Mouse (Mus musculus): Measurements from ENCODE around the gene Dusp7.

- TF ChIP-seq CTCF (IDR thresholded peaks at IDR 0.05 in 2 of 3, conservative IDR thresholded peaks at IDR 0.05 in 1 of 3; ENCODE audit: control insufficient read depth in 1 of 3, insufficient read depth in 1 of 3, low read depth in 2 of 3, low read length in 3 of 3, poor library complexity in 1 of 3, severe bottlenecking in 1 of 3): no peak
- no peak for TF ChIP-seq TCF12 (IDR thresholded peaks at IDR 0.05; ENCODE audit: low read depth, low read length)
- no peak for TF ChIP-seq MYC (IDR thresholded peaks at IDR 0.05; ENCODE audit: low read depth, low read length)
- no peak for TF ChIP-seq EP300 (IDR thresholded peaks at IDR 0.05; ENCODE audit: low read depth in 1 of 2, low read length in 2 of 2)
- TF ChIP-seq POLR2A (IDR thresholded peaks at IDR 0.05; ENCODE audit: control insufficient read depth in 1 of 2, insufficient read depth in 1 of 2, low read depth in 1 of 2, low read length in 2 of 2, poor library complexity in 1 of 2): no peak
- TF ChIP-seq KAT2A (conservative IDR thresholded peaks at IDR 0.05; ENCODE audit: low read depth, low read length): no peak
- TF ChIP-seq ZNF384 (IDR thresholded peaks at IDR 0.05; ENCODE audit: low read depth, low read length): no peak
- TF ChIP-seq ZC3H11A (IDR thresholded peaks at IDR 0.05; ENCODE audit: low read depth, low read length): no peak
- no peak for TF ChIP-seq MAZ (IDR thresholded peaks at IDR 0.05; ENCODE audit: low read depth, low read length)
- TF ChIP-seq MAFK (IDR thresholded peaks at IDR 0.05; ENCODE audit: borderline replicate concordance, low read depth, low read length): no peak
- no peak for TF ChIP-seq CHD2 (IDR thresholded peaks at IDR 0.05; ENCODE audit: low read length)
- no peak for TF ChIP-seq HCFC1 (IDR thresholded peaks at IDR 0.05; ENCODE audit: low read depth, low read length)
- no peak for TF ChIP-seq JUND (IDR thresholded peaks at IDR 0.05; ENCODE audit: low read depth, low read length)
Observed at GRCm38 (mm10) chr9:106332746-106333145, 35.7 kb upstream of the Dusp7 start.
